Mouse (Mus musculus) WW6 (cell line): ENCODE measurements around the gene Sergef.

Experiments used
- DNase-seq: peaks from one replicate; pipeline ENCODE4 v3.0.0-alpha.2; 2013; ENCODE audit warnings: low read depth, low spot score

The Sergef gene

DNA sequence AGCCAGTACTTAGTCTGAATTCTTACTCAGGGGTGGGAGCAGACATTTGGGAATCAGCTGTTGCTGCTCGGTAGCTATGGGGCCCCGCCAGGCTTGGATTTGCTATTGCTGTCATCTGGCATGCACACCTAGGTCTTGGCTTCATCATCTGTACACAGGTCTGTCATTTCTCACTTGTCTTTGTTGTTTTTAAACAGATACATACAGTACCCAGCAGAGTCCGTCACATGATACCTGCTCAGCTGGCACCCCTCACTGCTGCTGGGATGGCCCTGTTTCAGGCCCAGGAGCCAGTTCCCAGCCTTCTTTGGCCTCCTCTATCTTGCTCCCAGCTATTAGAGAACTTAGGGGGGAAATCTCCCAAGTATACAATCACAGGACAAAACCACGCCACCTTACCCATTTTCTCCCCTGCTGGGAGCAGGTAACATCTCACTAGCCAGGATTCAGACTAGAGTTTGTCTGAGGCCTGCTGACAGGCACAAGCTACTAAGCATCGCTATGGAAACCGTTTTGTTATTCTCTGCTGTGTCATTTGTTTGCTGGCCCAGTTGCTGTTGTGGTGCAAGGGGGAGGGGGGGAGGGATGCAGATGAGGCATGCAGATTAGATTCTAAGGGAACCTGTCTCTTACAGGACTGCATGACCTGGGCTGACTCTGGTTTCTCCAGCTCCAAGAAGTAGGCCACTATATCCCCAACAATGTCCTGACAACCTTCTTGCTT is 190.5 kb downstream of the Sergef start:
- no peak for DNase-seq

GRCm38 (mm10) chr7:46447473-46448165 is 192.0 kb downstream of the Sergef start:
- DNase-seq, result no peak

- DNase-seq, result no peak
Observed at GRCm38 (mm10) chr7:46445896-46446295, 193.7 kb downstream of the Sergef start.

DNA sequence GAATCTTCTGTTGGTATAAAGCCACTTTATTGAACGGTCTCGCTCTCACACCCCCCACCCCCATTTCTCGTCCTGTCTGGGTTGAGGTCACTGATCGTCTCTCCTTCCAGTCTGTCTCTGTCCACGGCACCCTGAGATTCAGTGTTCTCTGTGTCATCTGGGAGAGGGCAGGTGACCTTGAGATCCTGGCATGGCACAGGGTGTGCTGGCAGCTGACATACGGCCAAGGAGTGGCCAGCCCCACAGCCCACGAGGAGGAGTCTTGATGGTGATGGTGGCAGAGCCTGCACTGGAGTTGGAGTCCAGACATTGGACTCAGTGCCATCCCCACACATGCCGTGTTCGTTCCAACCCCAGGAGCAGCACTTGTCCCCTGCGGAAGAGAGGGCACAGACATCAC is 196.4 kb downstream of the Sergef start:
- DNase-seq, result no peak

GRCm38 (mm10) chr7:46438537-46439141 is 201.0 kb downstream of the Sergef start:
- DNase-seq, result no peak

DNA sequence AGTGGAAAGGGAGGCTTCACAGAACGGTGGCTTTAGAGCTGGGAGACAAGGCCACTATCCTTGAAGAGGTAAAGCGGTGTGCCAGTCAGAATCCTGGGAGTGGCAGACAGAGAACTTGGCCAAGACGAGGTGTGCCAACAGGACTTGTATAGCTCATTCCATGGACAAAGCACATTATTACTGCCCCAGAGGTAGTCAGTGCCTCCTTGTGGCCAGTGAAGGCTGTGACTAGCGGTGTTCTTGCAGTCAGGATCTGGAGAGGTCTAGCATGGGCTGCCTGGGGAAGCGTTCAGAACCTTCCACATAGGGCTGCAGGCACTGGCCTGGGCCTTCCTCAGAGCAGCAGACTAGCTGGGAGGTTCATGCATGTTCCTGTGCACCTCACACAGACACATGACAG is 203.8 kb downstream of the Sergef start:
- DNase-seq, result no peak

DNA sequence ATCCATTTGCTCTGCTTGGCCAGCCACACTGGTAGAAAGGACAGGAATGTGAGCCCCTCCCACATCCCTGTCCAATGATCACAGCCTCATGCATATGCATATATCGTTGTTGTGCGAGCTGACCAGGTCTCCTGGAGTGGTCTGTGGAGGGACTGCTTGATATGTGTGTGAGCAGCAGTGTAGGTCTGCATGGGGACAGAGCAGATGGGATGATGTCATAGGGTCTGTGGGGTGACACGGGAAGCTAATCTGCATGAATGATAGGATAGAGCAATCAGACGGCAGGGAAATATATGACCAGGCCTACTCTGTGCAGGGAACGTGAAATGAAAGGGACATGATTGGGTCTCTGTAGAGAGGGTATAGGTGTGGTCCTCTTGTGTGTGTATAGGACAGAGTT is 205.7 kb downstream of the Sergef start:
- DNase-seq, result no peak

DNA sequence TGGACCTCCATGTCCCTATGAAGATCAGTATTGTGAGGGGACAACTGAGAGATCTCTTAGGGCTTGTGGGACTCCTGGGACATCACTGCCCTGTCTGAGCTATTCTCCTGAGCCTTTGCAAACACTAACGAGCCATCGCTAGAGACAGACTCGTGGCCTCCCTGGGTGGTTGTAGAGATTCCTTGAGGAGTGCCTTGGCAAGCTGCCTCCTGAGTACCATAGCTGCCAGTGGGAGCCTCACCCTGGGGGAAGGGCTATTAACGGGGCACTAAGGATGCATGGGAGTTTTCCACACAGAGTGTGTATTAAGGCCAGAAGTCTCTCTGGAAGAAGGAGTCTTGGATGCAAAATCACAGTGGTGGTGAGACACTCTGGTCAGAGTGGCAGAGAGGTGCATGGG is 214.6 kb downstream of the Sergef start:
- DNase-seq, result no peak

DNA sequence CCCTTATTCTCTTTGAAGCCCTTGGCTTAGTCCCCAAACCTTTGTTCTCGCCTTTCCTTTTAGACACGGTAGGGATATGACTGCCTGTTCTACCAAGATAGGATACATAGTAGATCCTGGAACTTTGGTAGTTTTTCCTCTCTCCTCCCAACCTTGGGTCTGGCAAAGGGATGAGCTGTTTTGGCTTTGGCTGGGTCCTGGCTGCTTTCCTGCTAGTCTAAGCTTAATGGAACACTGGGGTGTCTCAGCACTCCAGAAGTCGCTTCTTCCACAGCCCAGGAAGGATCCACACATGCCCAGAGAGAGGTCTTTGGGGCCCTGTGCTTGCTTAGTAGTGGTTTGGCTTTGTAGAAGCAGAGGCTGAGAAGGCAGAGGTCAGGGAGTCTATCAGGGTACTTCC is 215.7 kb downstream of the Sergef start:
- no peak for DNase-seq

- no peak for DNase-seq
Observed at GRCm38 (mm10) chr7:46422764-46423412, 216.7 kb downstream of the Sergef start.

DNA sequence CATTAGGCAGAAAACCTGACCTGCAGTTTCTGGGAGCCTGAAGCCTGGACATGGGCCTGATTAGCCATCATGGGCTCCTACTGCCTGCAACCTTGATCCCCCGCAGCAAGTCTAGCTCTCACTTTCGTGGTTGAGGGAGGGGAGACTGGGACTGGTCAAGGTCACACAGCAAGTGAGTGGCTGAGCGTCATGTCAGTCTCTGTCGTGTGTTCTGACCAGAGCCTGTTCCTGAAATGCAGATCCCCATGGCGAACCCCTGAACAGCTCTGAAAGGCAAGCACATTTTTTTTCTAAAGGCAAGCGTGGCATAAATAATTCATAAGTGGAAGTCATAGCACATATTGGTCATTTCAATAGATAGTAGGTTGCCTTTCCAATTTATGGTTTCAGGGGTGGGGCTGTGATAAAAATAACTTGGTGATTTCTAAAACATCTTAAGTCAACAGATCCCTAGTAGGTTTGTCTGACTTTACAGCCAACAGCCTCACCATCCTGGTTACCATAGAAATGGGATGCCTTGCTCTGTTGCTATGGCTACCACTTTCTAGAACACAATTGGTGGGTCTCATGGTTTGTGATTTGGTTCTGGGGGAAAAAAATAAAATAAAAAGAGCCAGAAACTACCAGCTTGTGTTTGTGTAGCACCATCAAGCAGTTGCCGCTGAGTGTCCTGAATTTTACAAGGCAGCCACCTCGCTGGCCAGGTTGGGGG is 217.4 kb downstream of the Sergef start:
- DNase-seq, result no peak

GRCm38 (mm10) chr7:46421535-46421934 is 218.1 kb downstream of the Sergef start:
- no peak for DNase-seq

DNA sequence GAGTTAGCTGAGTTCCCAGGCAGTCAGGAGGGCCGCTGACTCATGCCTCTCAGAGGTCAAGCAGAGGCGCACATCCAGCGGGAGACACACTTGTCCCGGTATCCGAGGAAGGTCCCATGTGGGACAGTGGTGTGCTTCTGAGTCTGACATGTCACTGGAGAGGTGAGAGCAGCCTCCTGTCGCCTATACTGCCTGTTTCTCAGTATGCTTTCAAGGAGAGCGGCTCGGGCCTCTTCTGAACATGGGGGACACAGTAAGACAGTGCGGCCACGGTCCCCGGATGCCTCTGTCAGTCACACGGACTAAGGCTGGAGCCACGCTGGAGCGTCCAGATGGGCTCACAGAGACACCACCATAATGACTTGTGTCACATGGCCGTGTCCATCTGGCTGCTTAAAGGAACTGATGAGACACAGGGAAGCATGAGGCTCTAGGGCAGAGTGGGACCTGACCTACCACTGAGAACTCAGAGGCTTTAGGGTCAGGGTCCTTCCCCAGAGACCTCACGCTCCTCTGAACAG is 221.4 kb downstream of the Sergef start:
- DNase-seq, result no peak

- no peak for DNase-seq
Observed at GRCm38 (mm10) chr7:46417467-46417866, 222.1 kb downstream of the Sergef start.

- DNase-seq, result no peak
Observed at GRCm38 (mm10) chr7:46415818-46416425, 223.7 kb downstream of the Sergef start.

DNA sequence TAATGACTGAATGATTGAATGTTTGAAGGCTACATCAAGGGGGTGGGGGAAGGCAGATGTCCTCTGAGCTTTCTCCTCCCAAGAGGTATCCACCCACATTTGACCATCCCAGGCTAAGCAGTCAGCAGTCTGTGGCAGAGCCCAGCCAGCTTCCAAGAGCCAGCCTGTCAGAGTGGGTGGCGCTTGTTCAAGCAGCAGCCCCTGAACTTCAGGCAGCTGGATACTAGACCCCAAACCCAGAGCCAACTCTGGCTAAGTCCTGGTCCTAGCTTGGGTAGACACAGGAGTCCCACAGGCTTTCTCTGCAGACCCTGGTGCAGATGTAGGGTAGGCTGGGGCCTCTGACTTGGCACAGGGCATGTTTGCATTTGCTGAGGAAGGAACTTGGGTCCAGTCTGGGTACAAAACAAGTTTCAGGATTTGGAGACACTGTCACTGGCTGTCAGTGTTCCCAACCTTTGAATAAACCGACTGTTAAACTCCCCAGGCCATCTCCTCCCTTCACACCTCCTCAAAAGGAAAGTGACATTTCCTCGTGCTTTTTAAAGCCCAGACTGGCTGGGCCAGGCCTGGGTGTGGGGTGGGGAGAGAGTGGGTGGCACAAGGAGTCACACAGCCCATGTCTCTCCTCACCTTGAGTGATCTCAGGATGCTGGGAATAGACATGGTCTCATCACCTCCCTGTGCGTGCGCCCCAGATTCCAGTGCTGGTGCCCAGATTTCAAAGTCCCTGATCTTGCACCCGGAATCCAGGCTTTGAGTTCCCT is 225.5 kb downstream of the Sergef start:
- DNase-seq, result no peak

DNA sequence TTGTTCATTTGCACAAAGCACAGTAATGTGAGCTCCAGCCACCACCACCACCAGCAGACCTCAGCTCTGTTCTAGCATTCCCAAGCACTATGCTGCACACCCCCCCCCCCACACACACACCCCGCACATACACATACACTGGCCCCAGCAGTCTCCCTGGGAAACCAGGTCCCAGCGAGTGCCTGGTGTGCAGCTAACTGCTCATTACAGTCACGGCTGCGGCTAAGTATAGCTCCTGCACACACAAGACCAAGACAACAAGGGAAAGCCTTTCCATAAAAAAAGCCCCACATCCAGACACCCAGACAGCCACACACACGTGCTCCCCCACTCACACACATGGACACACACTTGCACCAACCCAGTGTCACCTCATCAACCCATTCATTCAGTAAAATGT is 226.8 kb downstream of the Sergef start:
- DNase-seq, result no peak

DNA sequence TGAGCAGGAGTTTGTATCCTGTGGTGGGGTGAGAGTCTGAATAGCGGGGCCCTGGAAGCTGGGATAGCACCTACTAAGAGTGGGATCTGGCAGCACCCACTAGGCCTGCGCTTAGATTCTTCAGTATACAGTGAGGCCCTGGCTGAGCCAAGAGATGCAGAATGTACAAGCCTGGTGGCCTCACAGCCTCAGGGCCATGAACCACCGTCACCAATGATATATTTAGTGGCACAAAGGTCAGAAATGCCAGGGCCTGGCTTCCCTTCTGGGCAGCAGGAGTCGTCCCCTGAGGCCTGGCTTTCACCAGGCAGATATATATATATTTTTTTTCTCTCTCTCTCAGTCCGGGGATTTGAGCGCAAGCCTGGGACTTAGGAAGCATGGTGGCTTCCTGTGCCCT is 228.9 kb downstream of the Sergef start:
- DNase-seq, result no peak

DNA sequence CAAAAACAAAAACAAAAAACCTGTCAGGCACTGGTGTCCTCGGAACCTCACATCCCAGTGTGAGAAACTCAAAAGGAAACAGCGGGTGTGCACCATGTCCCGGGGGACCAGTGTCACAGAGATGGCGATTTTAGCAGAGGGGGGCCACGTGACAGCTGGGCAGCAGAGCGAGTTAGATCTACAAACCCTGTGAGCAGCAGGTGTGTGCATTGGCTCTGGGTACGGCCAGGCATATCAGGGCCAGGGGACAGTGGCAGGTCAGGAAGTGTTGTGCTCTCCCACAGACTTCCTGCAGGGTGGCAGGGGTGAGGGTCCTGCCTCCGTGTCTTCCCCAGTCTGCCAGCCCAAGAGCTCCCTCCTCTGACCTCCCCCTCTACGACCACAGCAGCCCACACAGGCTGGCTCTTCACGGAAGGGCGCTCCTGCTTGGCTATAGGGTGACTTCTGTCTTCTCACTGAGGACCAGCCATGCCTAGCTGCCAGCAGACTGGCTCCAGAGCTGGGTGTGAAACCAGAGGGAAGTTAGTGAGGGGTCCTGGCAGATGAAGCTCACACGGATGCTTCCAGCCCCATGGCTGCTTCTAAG is 230.3 kb downstream of the Sergef start:
- DNase-seq, result no peak

DNA sequence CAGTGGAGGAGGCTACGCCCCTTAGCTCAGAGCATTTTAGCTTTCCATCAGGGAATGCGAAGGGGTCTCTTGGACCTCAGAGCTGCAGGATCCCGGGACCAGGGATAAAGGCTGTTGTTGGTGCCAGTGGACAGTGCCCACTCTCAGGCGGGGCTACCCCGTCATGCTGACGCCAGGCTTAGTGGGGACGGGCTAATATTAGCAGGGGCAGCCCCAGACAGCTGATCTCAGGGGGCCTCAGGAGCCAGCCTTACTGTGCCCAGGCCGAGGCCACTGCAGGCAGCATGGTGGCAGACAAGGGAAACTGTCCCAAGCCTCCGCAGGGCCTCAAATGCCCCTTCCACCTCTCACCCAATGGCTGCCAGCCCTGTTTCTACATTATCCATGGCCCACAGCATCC is 231.0 kb downstream of the Sergef start:
- no peak for DNase-seq
